Mouse (Mus musculus): ENCODE data around the gene Rps6ka1.
A peak's percentile ranks its signal among the peaks of the same experiment; 100 is the strongest.

Rps6ka1 gene

DNA sequence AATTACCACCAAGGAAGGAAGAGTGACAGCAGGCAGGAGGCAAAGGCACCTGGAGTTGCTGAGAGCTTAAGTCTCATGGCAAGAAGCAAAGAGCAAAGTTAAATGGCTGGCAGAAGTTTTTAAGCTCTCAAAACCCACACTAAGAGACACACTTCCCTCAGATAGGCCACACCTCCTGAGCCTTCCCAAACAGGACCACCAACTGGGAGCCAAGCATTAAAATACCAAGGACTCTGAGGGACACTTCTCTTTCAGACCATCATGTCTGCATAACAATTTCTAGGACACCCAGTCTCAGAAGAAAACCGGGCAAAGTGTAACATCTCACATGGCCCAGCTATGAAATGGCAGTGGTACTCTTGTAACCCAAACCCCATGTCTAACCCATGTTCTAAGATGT, 9.4 kb upstream of the Rps6ka1 start:
- DNase-seq, result no peak

- DNase-seq, result no peak
Measured at GRCm38 (mm10) chr4:133896002-133896401, 8.4 kb upstream of the Rps6ka1 start.

GRCm38 (mm10) chr4:133887249-133887648, 348 bp downstream of the Rps6ka1 start:
- no peak for DNase-seq

DNA sequence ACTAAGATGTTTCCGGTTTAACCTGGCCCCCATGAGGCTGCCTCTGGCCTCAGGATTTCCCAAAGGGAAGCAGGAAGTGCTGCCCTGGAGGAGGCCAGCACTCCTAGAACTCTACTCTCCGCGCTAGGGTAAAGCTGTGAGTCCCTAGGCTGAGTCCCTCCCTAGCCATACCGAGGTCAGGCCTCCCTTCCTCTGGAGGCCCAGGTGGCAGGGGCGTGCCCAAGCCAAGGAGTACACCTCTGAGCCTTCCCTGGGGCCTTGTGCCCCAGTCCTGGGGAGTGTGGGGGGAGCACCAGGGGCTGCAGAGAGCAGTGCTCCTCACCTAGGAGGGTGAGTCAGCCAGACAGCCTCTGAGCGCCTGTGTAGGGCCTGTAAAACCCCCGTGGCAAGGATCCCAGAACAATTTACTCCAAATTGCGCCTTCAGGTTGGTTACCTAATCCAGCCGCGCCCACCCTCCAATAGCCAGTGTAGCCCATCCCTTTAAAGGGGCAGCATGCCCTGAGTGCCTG, 1.6 kb downstream of the Rps6ka1 start:
- no peak for DNase-seq

DNA sequence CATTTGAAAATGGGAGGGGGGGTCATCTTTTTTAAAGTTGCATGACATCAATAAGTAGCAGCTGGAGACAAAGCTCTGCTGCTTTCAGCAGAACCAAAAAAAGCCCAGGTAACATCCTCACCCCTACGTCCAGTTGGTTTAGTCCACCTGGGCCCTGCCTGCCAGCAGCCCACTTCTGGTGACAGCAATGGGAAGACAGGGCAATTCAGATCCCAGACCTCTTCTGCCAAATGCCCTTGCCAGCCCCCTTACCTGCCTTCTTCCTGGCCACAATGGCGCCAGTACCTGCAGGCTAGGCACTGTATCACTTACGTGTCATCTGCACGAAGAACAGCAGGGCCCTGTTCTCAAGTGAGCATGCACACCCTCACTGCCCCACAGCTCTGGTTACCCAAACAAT, 2.3 kb downstream of the Rps6ka1 start:
- DNase-seq, result no peak

DNA sequence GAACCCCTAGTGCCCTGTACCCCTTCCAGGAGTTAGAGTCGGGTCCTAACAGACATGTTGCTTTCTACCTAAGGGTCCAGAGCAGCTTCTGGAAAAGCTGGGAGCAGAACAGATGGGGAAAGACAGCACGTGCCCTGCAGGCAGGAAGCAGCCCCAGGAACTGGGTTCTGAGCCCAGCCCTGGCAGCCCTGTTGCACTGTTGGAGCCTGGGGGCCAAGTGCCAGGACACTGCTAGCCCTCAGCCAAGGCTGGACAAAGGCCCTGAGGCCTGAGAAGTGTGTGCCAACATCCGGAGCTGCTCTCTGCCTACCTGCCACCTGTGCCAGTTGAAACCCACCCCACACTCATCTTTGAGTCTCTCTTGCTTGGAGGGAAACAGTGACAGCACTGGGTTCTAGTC, 2.7 kb downstream of the Rps6ka1 start:
- no peak for DNase-seq

DNA sequence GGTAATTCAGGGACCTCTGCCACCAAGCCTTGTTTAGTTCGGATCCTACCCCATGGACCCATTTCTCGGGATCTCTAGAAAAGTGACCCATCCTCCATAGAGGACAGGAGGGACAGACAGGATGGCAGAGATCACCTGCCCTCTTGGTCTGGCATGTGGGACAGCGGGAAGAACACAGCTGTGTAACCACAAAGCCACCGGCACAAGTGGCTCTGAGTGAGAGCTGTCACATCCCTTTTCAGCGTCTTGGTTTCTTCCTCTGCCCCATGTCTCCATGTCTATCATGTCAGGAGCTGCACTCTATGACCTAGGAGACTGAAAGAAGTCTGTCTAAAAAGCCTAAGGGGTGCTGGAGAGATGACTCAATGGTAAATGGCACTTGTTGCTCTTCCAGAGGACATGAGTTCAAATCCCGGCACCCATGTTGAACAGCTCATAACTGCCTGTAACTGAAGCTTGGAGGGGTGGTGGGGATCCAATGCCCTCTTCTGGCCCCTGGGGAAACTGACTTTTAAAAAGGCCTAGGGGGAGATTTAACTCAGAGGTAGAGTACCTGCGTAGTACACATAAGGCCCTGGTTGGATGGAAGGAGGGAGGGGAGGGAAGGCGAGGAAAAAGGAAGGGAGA, 3.4 kb downstream of the Rps6ka1 start:
- no peak for DNase-seq

- no peak for DNase-seq
Measured at GRCm38 (mm10) chr4:133881851-133882250, 5.7 kb downstream of the Rps6ka1 start.

DNA sequence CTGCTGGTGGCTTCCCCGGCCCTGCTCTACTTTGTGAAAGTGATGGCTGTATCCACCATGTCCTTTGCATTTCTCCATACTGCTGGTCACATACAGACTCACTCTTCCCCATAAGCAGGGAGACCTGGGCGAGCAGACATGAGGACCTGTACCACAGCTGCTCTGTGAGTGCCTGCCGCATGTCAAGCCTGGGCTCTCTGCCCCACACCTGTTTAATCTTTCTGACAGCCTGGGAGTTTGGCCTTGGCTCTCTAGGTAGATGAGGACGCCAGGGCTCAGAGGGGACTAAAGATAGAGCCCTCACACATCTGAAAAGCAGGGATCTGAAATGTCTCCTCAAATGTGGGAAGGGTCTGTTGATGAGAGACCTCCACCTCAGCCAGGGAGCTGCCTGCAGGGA, 6.2 kb downstream of the Rps6ka1 start:
- DNase-seq, result no peak

- DNase-seq, result peak in 1 of 2 experiments; percentile 16
Measured at GRCm38 (mm10) chr4:133879145-133879902, 8.3 kb downstream of the Rps6ka1 start.

DNA sequence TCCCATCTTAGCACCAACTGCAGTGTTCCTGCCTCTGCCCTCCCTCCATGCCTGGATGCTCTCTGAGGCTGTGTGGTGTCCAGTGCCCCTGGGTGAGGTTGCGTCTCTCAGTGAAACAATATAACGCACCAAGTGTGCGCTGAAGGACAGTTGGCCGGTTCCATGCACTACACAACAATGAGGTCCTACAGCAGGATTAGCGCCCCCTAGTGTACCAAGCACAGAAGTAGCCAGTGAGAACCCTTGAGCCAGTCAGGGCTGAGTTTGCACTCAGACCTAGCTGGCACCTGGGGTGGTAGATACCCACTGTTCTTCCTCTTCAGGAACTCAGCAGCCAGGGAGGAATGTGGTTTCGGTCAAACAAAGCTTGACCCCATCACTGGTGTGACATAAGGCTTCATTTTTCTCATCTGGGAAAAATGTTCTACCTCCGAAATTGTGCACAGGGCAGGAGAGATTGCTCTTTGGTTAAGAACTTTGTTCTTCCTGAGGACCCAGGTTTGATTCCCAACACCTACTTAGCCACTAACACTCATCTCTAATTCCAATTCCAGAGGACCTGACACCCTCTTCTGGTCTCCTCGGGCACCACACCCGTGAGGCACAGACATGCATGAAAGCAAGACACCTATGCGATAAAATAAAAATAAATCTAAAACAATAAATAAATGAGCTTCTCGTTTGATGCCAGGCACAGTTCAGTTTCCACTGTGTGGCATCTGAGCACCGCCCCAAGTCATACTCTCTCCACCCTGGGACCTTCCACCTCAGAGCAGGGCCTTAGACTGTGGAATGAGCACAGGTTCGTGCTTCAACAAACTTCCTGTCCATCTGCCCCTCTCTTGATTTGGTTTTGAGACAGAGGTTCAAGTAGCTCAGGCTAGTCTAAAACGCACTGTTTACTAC, 9.5 kb downstream of the Rps6ka1 start:
- DNase-seq, result peak; percentile 67 to 69

GRCm38 (mm10) chr4:133874865-133875517, 12.6 kb downstream of the Rps6ka1 start:
- no peak for DNase-seq

- DNase-seq, result peak; percentile 56 to 57
Measured at GRCm38 (mm10) chr4:133873926-133874864, 13.4 kb downstream of the Rps6ka1 start.

- no peak for DNase-seq
Measured at GRCm38 (mm10) chr4:133873431-133873851, 14.2 kb downstream of the Rps6ka1 start.

GRCm38 (mm10) chr4:133872812-133873300, 14.7 kb downstream of the Rps6ka1 start:
- peak; percentile 76 to 79 for DNase-seq

DNA sequence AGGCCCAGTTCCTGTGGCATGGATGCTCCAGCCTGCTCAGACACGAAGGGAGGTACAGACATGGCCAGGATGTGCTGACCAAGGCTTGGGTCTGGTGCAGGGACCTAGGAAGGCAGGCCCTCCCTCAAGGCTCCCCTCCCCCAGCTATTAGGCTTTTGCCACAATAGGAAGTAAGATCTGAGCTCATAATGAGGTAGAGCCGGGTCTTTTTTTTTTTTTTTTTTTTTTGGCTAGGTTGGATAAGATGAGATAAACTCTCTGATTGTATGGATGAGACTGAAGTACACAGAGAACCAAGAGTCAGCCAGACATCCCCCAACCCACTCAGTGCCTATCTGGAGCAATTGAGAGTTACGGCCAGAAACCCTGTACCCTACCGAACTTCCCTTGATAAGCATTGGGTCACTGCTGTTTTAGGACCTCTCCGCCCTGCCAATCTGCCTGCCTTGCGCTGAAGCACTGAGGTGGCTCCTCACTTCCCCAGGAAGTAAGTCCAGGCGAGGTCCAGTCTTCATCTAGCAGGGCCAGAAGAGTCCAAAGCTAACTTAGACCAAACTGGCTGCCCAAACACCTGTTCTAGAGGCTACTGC, 15.3 kb downstream of the Rps6ka1 start:
- DNase-seq, result no peak

- DNase-seq, result no peak
Measured at GRCm38 (mm10) chr4:133865231-133865630, 22.4 kb downstream of the Rps6ka1 start.

- DNase-seq, result no peak
Measured at GRCm38 (mm10) chr4:133864380-133864981, 23.1 kb downstream of the Rps6ka1 start.

GRCm38 (mm10) chr4:133863795-133864379, 23.7 kb downstream of the Rps6ka1 start:
- no peak for DNase-seq

DNA sequence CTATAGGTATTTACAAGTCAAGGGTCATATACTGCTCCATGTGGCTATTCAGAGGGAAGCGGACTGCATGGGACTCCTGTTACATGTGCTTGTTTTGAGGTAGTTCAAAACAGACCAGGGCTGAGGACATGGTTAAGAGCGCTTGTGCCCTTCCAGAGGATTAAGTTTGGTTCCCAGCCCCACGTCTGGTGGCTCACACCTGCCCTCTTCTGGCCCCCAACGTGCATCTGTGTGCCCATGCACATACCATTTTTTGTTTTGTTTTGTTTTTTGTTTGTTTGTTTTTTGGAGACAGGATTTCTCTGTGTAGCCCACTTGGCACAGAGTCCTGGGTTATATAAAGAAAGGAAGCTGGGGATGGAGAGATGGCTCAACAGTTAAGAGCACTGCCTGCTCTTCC, 30.1 kb downstream of the Rps6ka1 start:
- DNase-seq, result peak in 1 of 2 experiments; percentile 21
